Mouse (Mus musculus): ENCODE results near the gene Doc2a. TPM values are rescaled to one million over a fixed set of nuclear protein-coding genes. Genes with fewer than 3 reads are reported as not detected.

The Doc2a gene
- total and polyA plus RNA-seq, 3 experiments: not detected

DNA sequence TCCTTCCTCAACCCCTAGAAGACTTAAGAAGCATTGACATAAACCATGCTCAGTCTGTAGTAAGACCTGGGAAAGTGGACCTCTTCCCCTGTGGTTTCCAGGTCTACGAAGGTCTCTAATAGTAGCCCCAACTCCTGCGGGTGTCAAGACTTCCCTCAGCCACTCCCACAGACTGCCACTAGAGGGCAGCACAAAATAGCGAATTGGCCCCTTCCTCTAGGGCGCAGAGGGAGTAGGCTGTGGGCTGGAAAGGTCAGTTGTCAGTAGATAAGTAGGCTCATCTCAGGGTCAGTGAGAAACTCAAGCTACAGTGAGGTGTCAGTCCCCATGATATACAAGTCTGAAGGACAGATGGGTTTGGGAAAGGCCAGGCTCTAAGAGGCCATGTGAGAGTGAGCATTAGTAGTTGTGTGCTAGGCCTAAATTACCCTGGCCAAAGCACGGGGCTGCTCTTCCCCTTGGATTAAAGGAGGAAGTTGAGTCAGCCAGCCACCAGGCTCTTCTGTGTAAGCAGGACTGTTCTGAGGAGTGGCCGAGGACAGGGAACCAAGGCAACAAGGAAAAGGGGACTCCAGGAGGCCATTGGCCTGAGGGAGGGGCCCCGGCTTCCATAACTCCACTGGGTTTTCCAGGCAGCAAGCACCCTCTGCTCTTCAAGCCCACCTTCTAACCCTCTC lies 25.2 kb upstream of the Doc2a start:
- Histone ChIP-seq H3K36me3 (ENCODE audit: control insufficient read depth, insufficient read depth, low read length) (no peaks in the 10 kb centered on the region), H3K4me1 (ENCODE audit: control insufficient read depth, insufficient read depth, low read length) (peaks cover 8% of the 10 kb centered on the region), H3K79me2 (replicated peaks; ENCODE audit: control insufficient read depth, insufficient read depth, low read length) (no peaks in the 10 kb centered on the region), H3K4me3 (no peak overlapping the region), H3K27me3 (ENCODE audit: control insufficient read depth, insufficient read depth, low read length) (no peaks in the 10 kb centered on the region), H3K27ac (peak overlapping the region; percentile 81), H3K9ac (ENCODE audit: low read depth, low read length) (peak overlapping the region; percentile 24)
- DNase-seq: peak; percentile 82 to 88
- WGBS: 24% methylated on average over 7 of the region's 7 CpGs
- TF ChIP-seq POLR2A (IDR thresholded peaks at IDR 0.05; ENCODE audit: insufficient read depth, low read depth, low read length) (peak; percentile 48; the same call in 1 of the 2 replicates), EP300 (IDR thresholded peaks at IDR 0.05; ENCODE audit: insufficient read depth, low read depth, low read length) (peak; percentile 83), CTCF (IDR thresholded peaks at IDR 0.05) (peak; percentile 100)
- intact Hi-C loops (cut with DNase I): loop anchor here (2.0 to 5.0 kb wide), 3 partner anchors 23 to 140 kb away; no protein-coding TSS in a partner anchor

DNA sequence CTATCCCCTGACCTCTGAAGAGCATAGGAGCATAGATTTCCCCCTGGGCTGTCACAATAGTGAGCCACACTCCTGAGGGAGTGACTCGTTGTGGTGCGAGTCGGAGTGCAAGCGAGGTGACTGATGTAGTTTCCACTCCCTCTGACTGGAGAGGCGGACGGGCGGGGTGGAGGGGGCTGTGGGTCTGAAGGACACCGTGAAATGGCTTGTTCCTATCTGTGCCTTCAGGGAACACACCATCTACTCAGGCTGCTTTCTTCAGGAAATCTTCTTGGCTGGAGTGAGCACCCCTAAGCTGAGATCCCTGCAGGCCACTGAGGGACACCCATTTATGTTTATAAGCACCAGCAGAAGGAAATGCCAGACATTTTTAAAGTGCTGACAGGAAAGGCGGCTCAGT lies 24.5 kb upstream of the Doc2a start:
- TF ChIP-seq POLR2A (IDR thresholded peaks at IDR 0.05; ENCODE audit: insufficient read depth, low read depth, low read length): peak; percentile 42
- no peak for TF ChIP-seq CTCF (IDR thresholded peaks at IDR 0.05)
- no peaks in the 10 kb centered on the region for H3K79me2 ChIP-seq (replicated peaks; ENCODE audit: control insufficient read depth, insufficient read depth, low read length)
- peak overlapping the region; percentile 24 for H3K9ac ChIP-seq (ENCODE audit: low read depth, low read length)
- H3K4me3 ChIP-seq: peak overlapping the region; percentile 51; the same call in 1 of the 2 replicates
- WGBS: 20% methylated on average over 9 of the region's 9 CpGs
- H3K27me3 ChIP-seq (ENCODE audit: control insufficient read depth, insufficient read depth, low read length): no peaks in the 10 kb centered on the region
- H3K27ac ChIP-seq: peak overlapping the region; percentile 81
- no peaks in the 10 kb centered on the region for H3K36me3 ChIP-seq (ENCODE audit: control insufficient read depth, insufficient read depth, low read length)
- peak; percentile 45 to 59 for DNase-seq
- intact Hi-C loops (cut with DNase I): loop anchor here (2.0 to 5.0 kb wide), 3 partner anchors 24 to 140 kb away; no protein-coding TSS in a partner anchor
- H3K4me1 ChIP-seq (ENCODE audit: control insufficient read depth, insufficient read depth, low read length): peaks cover 8% of the 10 kb centered on the region

DNA sequence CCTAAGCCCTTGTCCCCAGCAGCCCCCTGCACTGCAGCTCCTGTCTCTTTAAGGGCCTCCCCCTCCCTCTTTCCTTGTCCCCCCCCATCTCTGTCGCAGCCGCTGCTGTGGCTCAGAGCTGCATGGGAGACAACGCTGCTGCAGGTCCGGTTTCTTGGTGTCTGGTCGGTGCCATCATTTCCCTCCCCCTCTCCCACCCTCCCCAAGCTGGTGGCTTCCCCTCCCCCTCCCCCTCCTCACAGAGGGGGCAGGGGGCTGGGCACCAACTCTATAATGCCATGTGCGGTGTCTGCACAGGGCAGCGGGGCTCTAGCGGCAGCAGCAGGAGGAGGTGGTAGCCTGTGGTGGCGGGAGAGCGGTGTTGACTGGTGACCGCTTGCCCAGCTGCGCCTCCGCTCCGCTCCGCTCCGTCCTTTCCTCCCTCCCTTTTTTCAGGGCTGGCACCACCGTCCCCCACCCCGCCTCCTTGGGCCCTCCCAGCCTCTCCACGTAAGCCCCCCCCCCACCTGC lies 24.0 kb upstream of the Doc2a start:
- peak in 1 of 2 experiments; percentile 30 for DNase-seq
- TF ChIP-seq EP300 (IDR thresholded peaks at IDR 0.05; ENCODE audit: insufficient read depth, low read depth, low read length): no peak
- no peak for TF ChIP-seq CTCF (IDR thresholded peaks at IDR 0.05)
- no peak for TF ChIP-seq POLR2A (IDR thresholded peaks at IDR 0.05; ENCODE audit: insufficient read depth, low read depth, low read length)
- Histone ChIP-seq H3K36me3 (ENCODE audit: control insufficient read depth, insufficient read depth, low read length) (no peaks in the 10 kb centered on the region), H3K4me3 (peak overlapping the region; percentile 51), H3K27me3 (ENCODE audit: control insufficient read depth, insufficient read depth, low read length) (no peaks in the 10 kb centered on the region), H3K9ac (ENCODE audit: low read depth, low read length) (peak overlapping the region; percentile 88), H3K79me2 (replicated peaks; ENCODE audit: control insufficient read depth, insufficient read depth, low read length) (no peaks in the 10 kb centered on the region), H3K27ac (peak overlapping the region; percentile 81), H3K4me1 (ENCODE audit: control insufficient read depth, insufficient read depth, low read length) (peaks cover 8% of the 10 kb centered on the region)
- intact Hi-C loops (cut with DNase I): loop anchor here (2.0 to 5.0 kb wide), 3 partner anchors 24 to 139 kb away; no protein-coding TSS in a partner anchor
- 3% methylated on average over 16 of the region's 19 CpGs for WGBS

DNA sequence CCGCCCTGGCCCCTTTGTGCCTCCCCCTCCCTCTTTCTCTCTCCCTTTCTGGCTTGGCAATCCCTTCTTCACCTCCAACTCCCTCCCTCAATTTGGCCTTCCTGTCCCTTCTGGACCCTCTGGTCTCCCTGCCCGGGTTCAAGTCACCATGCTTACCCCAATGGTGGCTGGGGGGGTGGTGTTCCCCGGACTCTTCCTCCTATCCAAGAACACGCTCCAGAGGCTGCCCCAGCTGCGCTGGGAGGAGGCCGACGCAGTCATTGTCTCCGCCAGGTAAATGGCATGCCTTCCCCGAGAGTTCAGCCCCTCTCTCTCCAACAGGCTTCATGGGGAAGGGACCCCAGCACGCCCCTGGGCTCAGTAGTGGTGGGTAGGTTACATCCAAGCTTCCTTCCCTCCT lies 23.3 kb upstream of the Doc2a start:
- Histone ChIP-seq H3K4me3 (no peak overlapping the region), H3K27me3 (ENCODE audit: control insufficient read depth, insufficient read depth, low read length) (no peaks in the 10 kb centered on the region), H3K4me1 (ENCODE audit: control insufficient read depth, insufficient read depth, low read length) (peaks cover 8% of the 10 kb centered on the region), H3K36me3 (ENCODE audit: control insufficient read depth, insufficient read depth, low read length) (no peaks in the 10 kb centered on the region), H3K27ac (no peak overlapping the region), H3K9ac (ENCODE audit: low read depth, low read length) (0 out of 2 replicates have a peak overlapping the region, but pooled peaks have one; percentile 8), H3K79me2 (replicated peaks; ENCODE audit: control insufficient read depth, insufficient read depth, low read length) (no peaks in the 10 kb centered on the region)
- DNase-seq: no peak
- WGBS: 33% methylated on average over 10 of the region's 10 CpGs
- intact Hi-C loops (cut with DNase I): loop anchor here (2.0 to 5.0 kb wide), 3 partner anchors 25 to 138 kb away; no protein-coding TSS in a partner anchor
- TF ChIP-seq POLR2A (IDR thresholded peaks at IDR 0.05; ENCODE audit: insufficient read depth, low read depth, low read length): no peak
- TF ChIP-seq EP300 (IDR thresholded peaks at IDR 0.05; ENCODE audit: insufficient read depth, low read depth, low read length): no peak
- TF ChIP-seq CTCF (IDR thresholded peaks at IDR 0.05): no peak

DNA sequence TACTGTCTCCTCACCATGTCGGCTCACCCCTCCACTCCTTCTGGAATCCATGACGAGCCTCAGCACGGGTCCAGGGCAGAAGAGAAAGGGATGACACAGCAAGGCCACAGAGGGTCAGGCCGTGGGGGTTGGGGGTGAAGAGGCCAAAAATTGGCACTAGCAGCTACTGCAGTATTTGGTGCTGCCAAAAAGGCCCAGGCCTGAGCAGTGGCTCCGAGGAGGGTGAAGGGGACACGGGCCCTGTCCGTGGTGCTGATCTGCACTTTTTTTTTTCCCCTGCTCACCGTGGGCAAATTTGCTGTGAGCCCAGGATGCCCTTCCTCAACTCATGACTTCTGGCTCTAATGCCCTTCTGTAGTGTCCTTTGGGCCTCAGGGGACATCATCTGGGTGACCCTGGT lies 21.8 kb upstream of the Doc2a start:
- Histone ChIP-seq H3K9ac (ENCODE audit: low read depth, low read length) (no peak overlapping the region), H3K4me3 (no peak overlapping the region), H3K36me3 (ENCODE audit: control insufficient read depth, insufficient read depth, low read length) (no peaks in the 10 kb centered on the region), H3K4me1 (ENCODE audit: control insufficient read depth, insufficient read depth, low read length) (peaks cover 8% of the 10 kb centered on the region), H3K27ac (no peak overlapping the region), H3K27me3 (ENCODE audit: control insufficient read depth, insufficient read depth, low read length) (no peaks in the 10 kb centered on the region), H3K79me2 (replicated peaks; ENCODE audit: control insufficient read depth, insufficient read depth, low read length) (no peaks in the 10 kb centered on the region)
- intact Hi-C loops (cut with DNase I): no loop called here
- WGBS: 26% methylated on average over 8 of the region's 8 CpGs
- no peak for DNase-seq
- TF ChIP-seq EP300 (IDR thresholded peaks at IDR 0.05; ENCODE audit: insufficient read depth, low read depth, low read length): no peak
- TF ChIP-seq CTCF (IDR thresholded peaks at IDR 0.05): no peak
- TF ChIP-seq POLR2A (IDR thresholded peaks at IDR 0.05; ENCODE audit: insufficient read depth, low read depth, low read length): no peak

DNA sequence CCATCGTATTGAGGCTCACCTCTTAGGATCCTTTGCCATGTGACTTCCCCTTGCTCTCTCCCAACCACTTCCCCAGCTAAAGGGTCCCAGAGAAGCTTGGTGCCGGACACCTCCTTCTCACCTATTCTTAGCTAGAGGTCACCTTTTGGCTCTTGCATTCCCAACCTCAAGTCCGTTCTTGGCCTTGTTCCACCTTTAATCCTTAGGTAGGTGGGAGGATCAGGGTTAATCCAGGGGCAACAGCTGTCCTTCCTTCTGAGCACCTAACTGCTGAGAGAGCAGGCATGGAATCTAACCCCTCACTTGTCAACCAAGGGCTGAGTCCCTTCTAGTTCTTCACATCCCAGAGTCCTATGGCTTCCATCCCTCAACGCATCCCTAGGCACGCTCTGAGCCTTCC lies 21.3 kb upstream of the Doc2a start:
- no peaks in the 10 kb centered on the region for H3K79me2 ChIP-seq (replicated peaks; ENCODE audit: control insufficient read depth, insufficient read depth, low read length)
- H3K9ac ChIP-seq (ENCODE audit: low read depth, low read length): no peak overlapping the region
- no peaks in the 10 kb centered on the region for H3K36me3 ChIP-seq (ENCODE audit: control insufficient read depth, insufficient read depth, low read length)
- DNase-seq: no peak
- no peak overlapping the region for H3K27ac ChIP-seq
- H3K4me1 ChIP-seq (ENCODE audit: control insufficient read depth, insufficient read depth, low read length): peaks cover 8% of the 10 kb centered on the region
- intact Hi-C loops (cut with DNase I): no loop called here
- H3K27me3 ChIP-seq (ENCODE audit: control insufficient read depth, insufficient read depth, low read length): no peaks in the 10 kb centered on the region
- H3K4me3 ChIP-seq: no peak overlapping the region
- TF ChIP-seq EP300 (IDR thresholded peaks at IDR 0.05; ENCODE audit: insufficient read depth, low read depth, low read length) (no peak), POLR2A (IDR thresholded peaks at IDR 0.05; ENCODE audit: insufficient read depth, low read depth, low read length) (no peak), CTCF (IDR thresholded peaks at IDR 0.05) (no peak)
- 62% methylated on average over 5 of the region's 5 CpGs for WGBS
